Mouse (Mus musculus) heart, postnatal 14 days (tissue): ENCODE results near the gene Auts2. TPM values are rescaled to one million over a fixed set of nuclear protein-coding genes. Genes with fewer than 3 reads are reported as not detected.

ENCODE experiments used
- DNase-seq, 2 experiments: peaks; one replicate each; pipeline ENCODE4 v3.0.0; 2021 to 2022
- intact Hi-C: fragments of 180-260 bp; cut with DNase I; formaldehyde crosslinking; loops from one replicate; pipeline ENCODE4 v1.15.1; 2025
- total RNA-seq, 2 experiments: library from RNA; stranded (reverse); gene quantifications; 2 replicates each; pipeline ENCODE4 v1.2.3; 2021

Gene Auts2
- total RNA-seq, 2 experiments from 2014 or later = 43.1 to 47.3 TPM

DNA sequence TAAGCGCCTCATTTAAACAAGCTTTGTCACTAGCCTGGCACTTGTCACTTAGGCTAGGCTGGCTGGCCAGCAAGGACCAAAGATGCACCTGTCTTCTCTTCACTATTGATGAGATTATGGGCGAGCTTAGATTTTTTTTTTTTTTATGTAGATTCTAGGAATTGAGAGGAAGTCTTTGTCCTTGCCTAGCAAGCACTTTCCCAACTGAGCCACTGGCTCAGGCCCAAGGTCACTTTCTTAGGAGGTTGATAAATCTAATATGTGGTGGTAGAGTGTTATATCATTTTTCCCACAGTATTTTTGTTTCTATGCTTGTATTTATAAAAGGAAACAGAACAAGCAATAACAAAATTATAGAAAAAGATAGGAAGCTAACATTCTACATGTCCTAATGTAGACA lies 571.2 kb downstream of the Auts2 start:
- intact Hi-C loops = no loop called here
- DNase-seq = no peak

DNA sequence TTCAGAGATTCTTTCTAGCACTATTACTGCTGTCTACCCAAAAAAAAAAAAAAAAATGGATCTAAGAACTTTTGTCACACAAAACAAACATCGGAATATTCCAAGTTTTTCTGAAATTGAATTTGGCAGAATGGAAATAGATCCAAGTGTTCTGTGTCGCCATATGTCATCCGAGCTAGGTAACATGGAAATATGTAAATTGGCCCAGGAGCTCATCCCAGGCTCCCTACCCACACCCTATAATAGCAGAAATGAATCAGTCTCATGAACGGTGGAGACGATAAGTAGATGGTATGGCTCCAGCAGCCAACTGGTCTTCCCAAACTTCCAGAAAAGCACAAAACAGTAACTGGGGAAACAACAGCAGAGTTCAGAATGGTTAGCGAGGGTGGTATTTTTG lies 577.6 kb downstream of the Auts2 start:
- intact Hi-C loops = no loop called here
- no peak for DNase-seq

- intact Hi-C loops = no loop called here
- DNase-seq = no peak
Measured at GRCm38 (mm10) chr5:131963565-131963964, 579.6 kb downstream of the Auts2 start.

- no peak for DNase-seq
Measured at GRCm38 (mm10) chr5:131961859-131962258, 581.3 kb downstream of the Auts2 start.

DNA sequence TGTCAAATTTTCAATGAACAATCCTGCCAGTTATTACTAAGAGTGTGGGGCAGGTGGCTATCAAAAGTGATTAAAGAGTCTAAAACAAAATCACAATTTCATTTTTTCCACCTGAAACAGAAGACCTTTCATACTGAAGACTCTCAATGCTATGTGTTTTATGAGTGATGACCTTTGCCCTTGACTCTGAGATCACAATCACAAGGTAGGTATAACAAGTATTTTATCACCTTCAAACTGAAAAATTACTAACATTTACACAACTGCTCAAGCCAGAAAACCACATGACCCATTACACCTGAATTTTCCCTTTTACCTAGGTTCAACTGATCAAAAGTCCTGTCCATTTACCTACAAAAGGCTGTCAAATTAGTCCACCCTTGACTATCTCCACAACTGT lies 582.7 kb downstream of the Auts2 start:
- DNase-seq = no peak
- intact Hi-C loops = no loop called here

More at GRCm38 (mm10) chr5:131961859-131962258, 581.3 kb downstream of the Auts2 start:
- intact Hi-C loops = no loop called here

DNA sequence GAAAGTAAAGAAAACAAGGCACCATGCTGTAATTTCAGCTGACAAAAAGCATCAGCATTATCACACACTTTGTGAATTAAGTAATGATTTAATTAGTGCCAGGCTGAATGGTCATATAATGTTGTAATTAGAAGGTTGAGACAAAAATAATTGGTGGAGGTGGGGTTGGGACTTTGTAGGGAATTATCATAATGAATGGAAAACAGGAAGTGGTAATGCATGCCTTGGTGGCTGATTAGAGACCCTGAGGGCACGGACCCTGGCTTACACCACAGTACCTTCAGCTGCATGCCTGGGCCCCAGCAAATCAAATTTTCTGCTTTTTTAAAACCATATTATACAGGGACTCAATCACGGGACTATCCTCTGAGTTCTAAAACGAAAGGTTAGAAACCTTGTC lies 586.1 kb downstream of the Auts2 start:
- DNase-seq = no peak
- intact Hi-C loops = no loop called here

- intact Hi-C loops = no loop called here
- no peak for DNase-seq
Measured at GRCm38 (mm10) chr5:131956090-131956489, 587.1 kb downstream of the Auts2 start.

GRCm38 (mm10) chr5:131955227-131956016 lies 587.7 kb downstream of the Auts2 start:
- DNase-seq = no peak
- intact Hi-C loops = no loop called here

DNA sequence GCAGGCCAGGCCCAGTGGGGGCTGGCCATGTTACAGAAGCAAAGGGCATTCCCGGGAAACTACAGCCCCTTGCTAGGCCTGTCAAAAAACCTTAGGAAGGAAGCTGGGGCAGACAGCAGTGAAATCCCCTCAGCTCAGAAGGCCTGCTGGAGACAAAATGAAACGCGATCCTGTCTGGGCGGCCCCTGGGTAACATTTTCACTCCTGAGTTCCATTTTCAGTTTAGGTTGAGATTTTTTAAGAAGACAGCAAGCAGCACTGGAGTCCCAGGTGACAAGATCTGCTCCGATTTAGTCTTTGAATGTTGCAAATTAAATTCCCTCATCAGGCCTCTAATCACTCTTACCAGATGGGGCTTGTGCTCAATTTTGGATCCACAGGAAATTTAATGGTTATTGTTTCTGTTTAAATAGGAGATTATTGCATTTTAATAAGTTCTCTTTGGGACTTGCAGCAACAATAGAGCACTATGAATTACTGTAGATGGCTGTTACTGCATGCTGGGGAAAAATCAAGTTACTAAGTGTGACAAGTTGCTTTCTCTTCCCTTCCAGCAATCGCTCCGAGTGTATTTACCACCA lies 594.5 kb downstream of the Auts2 start:
- no peak for DNase-seq
- intact Hi-C loops = no loop called here

DNA sequence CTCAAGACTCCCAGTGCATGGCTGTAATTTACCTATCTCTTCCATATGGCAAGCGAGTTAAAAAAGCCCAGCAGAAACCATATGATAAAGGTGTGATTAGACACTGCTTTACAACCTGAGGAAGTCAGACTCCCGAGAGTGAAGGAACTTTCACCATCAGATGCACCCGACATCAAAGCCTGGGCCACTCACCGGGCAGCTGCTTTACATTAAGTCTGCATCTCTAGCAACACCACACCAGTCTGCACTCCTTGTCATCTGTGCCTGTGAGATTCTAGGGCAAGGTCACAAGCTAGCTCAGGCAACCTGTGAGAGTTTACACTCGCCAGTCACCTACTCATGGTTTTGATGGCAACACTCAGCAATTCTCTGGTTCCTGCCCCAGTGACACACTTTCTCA lies 596.3 kb downstream of the Auts2 start:
- DNase-seq = no peak
- intact Hi-C loops = no loop called here

- intact Hi-C loops = no loop called here
- DNase-seq = no peak
Measured at GRCm38 (mm10) chr5:131944761-131945160, 598.4 kb downstream of the Auts2 start.

DNA sequence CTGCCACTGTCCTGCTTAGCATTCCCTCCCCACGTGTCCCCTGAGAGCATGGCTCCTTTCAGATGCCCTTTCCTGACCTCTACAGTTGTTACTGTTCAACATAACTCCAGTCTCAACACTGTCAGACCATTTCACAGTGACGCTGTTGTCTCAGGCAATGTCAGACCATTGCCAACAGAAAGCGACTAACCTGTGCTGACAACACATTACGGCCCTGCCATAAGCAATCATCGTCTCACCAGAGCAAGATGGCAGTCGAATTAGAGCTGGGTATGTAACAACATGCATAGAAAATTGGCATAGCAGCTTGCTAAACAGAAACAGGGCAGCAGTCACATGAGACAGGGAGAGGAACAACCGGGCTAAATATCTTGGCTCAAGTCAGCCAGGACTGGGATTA lies 614.4 kb downstream of the Auts2 start:
- intact Hi-C loops = no loop called here
- DNase-seq = no peak

DNA sequence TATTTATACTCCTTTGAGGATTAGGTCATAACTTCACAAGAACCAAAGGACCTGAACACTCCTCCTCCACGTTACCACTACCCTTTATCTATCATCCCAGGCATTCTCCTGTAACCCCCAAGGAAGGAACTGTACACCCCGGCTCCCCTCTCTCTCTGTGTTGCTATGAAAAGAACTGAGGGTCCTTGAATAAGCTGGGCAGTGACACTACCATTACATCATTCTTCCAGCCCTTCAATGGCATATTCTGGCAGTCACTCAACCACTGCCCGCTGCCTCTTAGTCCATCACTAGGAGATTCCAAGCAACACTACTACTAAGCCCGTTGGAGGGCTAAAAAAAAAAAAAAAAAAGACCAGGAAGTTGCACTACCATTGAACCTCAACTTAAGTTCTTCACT lies 620.4 kb downstream of the Auts2 start:
- intact Hi-C loops = no loop called here
- DNase-seq = no peak

DNA sequence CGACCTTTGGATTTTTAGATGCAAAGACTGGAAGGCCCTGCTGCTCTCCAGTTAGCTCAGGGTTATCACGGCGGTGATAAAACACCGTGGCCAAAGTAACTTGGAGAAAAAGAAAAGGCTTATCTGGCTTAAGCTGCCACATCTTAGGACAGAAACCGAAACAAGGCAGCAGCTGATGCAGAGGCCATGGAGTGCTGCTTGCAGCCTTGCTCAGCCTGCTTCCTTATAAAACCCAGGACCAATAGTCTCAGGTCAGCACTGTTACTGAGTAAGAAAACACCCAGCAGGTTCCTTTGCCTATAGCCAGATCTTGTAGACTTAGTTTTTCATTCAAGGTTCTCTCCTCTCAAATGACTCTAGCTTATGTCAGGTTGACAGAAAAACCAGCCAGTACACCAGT lies 621.0 kb downstream of the Auts2 start:
- intact Hi-C loops = no loop called here
- DNase-seq = no peak

DNA sequence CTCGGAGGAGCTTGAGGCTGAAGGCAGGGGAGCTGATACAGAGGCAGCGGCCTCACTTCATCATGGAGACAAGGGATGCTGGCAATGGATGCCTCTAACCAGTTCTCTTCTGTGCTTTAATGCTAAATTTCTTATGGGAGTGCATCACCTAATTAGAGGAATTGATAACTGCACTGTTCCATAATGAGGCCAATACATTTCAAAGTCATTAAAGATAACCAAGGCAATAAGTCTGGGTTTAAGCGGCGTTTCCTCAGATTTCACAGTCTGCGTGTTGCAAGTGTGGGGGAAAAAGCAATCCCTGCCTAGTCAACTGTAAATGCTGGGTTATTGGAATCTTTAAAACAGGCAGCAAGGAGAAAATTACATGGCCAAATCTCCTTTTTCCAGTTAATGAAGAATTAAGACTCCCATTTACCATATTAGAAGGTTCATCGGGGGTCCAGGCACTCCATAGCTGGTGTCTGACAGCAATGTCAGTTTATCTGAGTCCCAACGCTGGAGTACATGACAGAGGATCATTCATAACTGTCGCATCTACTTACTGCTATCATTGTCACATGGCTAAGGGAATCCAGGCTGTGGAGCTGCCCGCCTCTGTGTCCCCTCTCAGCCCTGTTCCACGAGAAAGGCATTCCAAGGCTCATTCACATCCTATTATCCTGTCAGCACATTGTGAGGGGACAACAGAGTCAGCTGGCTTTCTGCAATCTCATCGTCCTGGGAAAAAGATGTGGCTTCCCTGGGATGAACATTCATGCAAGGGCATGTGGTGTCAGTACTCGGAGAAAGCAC lies 623.0 kb downstream of the Auts2 start:
- DNase-seq = no peak
- intact Hi-C loops = no loop called here

GRCm38 (mm10) chr5:131916791-131917403 lies 626.2 kb downstream of the Auts2 start:
- DNase-seq = no peak
- intact Hi-C loops = no loop called here

DNA sequence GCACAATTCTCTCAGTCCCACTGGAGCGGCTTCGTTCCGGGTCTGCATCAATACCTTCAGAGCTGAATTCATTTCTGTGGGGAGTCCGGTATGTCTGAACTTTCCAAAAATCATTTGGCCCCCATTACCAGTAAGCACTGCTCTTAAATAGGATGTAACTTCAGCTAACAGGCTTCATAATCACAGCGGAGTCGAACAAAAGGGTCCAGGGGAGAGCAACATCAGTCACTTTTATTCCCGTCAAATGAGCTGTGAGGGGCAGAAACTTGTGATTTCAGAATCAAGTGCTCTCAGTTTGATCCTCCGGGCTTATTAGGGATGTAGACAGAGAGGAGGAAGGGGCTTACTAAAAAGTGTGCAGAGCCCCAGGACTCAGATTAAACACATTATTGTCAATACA lies 629.6 kb downstream of the Auts2 start:
- intact Hi-C loops = no loop called here
- no peak for DNase-seq

DNA sequence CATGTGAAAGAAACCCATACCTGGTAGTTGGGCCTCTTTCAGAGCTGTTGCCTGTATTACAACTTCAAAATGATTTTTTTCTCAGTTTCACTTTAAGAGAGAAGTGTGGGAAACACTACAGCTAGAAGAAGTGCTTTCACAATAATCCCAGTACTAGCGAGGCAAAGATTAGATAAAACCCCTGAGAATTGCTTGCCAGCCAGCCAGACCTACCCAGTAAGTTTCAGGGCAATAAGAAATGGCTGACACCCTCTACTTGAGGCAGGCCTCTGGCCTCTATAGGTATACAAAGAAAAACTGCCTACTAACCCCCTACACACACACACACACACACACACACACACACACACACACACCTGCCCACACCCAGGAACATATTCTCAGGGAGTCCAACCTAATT lies 630.2 kb downstream of the Auts2 start:
- intact Hi-C loops = no loop called here
- no peak for DNase-seq

DNA sequence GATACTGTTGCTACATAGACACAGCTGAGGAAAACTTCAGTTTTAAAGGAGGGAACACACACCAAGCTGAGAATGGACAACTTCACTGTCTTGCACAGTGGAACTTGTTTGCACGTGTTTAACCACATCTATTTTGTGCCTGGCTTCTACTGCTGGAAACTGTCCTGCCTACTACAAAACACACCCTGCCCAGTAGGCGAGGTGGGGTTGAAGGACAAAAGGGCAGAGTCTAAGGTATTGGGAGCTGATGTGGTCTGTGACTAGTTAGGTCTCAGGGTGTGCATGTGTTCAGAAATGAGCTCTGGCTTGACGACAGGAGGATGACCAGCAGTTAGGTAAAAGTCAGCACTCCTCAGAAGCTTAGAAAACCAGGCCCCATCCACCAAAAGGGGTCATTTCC lies 636.8 kb downstream of the Auts2 start:
- intact Hi-C loops = no loop called here
- no peak for DNase-seq

- no peak for DNase-seq
- intact Hi-C loops = no loop called here
Measured at GRCm38 (mm10) chr5:131904478-131904877, 638.7 kb downstream of the Auts2 start.

DNA sequence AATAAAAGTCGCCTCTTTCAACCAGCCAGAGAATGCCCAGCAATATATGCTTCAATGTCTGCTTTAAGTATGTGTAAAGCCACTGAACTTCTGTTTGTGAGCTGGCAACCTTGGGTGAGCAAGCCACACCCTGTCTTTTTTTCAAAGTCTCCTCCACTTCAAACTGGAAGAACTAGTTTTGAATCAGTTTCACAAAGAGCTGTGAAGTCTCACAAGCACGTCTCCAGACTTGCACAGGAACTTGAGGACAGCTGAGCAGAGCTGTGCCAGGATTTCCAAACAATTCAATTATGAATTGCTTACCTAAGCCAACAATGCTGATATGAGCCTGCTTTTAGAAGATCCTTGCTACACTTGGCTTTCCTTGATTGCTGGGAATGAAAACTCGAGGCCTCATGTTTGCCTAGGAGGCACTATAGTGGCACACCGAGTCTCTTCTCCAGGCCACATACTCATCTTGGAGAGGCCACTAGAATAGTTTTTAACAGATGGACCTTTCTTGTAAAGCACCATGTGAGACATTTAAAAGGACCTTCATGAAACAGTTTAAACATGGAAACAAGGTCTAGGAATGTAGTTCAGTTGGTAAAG lies 645.0 kb downstream of the Auts2 start:
- intact Hi-C loops = no loop called here
- no peak for DNase-seq
